Mouse (Mus musculus) ES-E14 (cell line): ENCODE results near the gene Actl6a. TPM values are rescaled to one million over a fixed set of nuclear protein-coding genes. Genes with fewer than 3 reads are reported as not detected.

ENCODE experiments used
- DNase-seq: peaks from one replicate; pipeline ENCODE4 v3.0.0-alpha.2; 2013; ENCODE audit warnings: low read depth, low spot score
- H3K27ac ChIP-seq: 2 replicates; pipeline ENCODE4 v1.5.1; 2012; ENCODE audit warnings: low read depth, mild to moderate bottlenecking, low read length, moderate library complexity, mixed read lengths; ENCODE audit not compliant: poor library complexity, insufficient read depth, severe bottlenecking
- H3K36me3 ChIP-seq: 2 replicates; pipeline ENCODE4 v1.6.1; 2012; ENCODE audit warnings: mild to moderate bottlenecking, low read length, moderate library complexity, mixed read lengths; ENCODE audit not compliant: control insufficient read depth, poor library complexity, insufficient read depth, severe bottlenecking
- H3K4me1 ChIP-seq, 2 experiments: fragments of 150-350 bp in 1 of 2; sonication (generic) in 1 of 2; 2 replicates each; pipeline ENCODE4 v1.6.1; 2012; ENCODE audit warnings: low read length in 2 of 2, mild to moderate bottlenecking in 1 of 2, mixed read lengths in 1 of 2; ENCODE audit not compliant: control insufficient read depth in 2 of 2, insufficient read depth in 2 of 2, poor library complexity in 1 of 2
- H3K4me3 ChIP-seq, 2 experiments: fragments of 150-350 bp in 1 of 2; sonication (generic) in 1 of 2; 2 replicates each; pipeline ENCODE4 v1.5.1; 2012; ENCODE audit warnings: low read length in 2 of 2, low read depth in 1 of 2, mild to moderate bottlenecking in 1 of 2, mixed read lengths in 1 of 2; ENCODE audit not compliant: insufficient read depth in 1 of 2, poor library complexity in 1 of 2, severe bottlenecking in 1 of 2
- H3K9ac ChIP-seq: 2 replicates; pipeline ENCODE4 v1.6.1; 2012; ENCODE audit warnings: low read depth, mild to moderate bottlenecking, low read length, mixed read lengths; ENCODE audit not compliant: poor library complexity, insufficient read depth, severe bottlenecking
- H3K9me3 ChIP-seq: fragments of 150-350 bp; sonication (generic); 2 replicates; pipeline ENCODE4 v1.6.1; 2012; ENCODE audit warnings: low read depth, mild to moderate bottlenecking, low read length; ENCODE audit not compliant: control insufficient read depth, insufficient read depth
- CHD2 ChIP-seq: IDR thresholded peaks from 2 replicates; pipeline ENCODE4 v1.6.1; 2014; ENCODE audit warnings: mild to moderate bottlenecking, low read depth, low read length, inconsistent platforms
- HCFC1 ChIP-seq: IDR thresholded peaks from 2 replicates; pipeline ENCODE4 v1.6.1; 2012; ENCODE audit warnings: low read length, inconsistent platforms, borderline replicate concordance; ENCODE audit not compliant: insufficient read depth
- MAFK ChIP-seq: IDR thresholded peaks from 2 replicates; pipeline ENCODE4 v1.6.1; 2014; ENCODE audit warnings: mild to moderate bottlenecking, low read depth, low read length, inconsistent platforms; ENCODE audit not compliant: insufficient read depth
- ZC3H11A ChIP-seq: IDR thresholded peaks from 2 replicates; pipeline ENCODE4 v1.6.1; 2012; ENCODE audit warnings: low read depth, mild to moderate bottlenecking, inconsistent platforms, low read length, borderline replicate concordance
- ZNF384 ChIP-seq: IDR thresholded peaks from 2 replicates; pipeline ENCODE4 v1.6.1; 2012; ENCODE audit warnings: low read depth, low read length, inconsistent platforms
- in situ Hi-C, 2 experiments: fragments of 600-800 bp; cut with MboI; formaldehyde crosslinking; loops; one replicate each; pipeline ENCODE4 v1.15.1; 2025; ENCODE audit warnings: low sequenced_read_pairs in 2 of 2, inconsistent platforms in 1 of 2; ENCODE audit not compliant: unreplicated experiment in 2 of 2
- total RNA-seq: library from RNA; depleted of rRNA; stranded (reverse); fragments of 300-350 nt; gene quantifications from 2 replicates; pipeline ENCODE4 v1.2.3, GENCODE M21; 2012

Actl6a gene
- total RNA-seq, 1 experiment = 160 TPM

DNA sequence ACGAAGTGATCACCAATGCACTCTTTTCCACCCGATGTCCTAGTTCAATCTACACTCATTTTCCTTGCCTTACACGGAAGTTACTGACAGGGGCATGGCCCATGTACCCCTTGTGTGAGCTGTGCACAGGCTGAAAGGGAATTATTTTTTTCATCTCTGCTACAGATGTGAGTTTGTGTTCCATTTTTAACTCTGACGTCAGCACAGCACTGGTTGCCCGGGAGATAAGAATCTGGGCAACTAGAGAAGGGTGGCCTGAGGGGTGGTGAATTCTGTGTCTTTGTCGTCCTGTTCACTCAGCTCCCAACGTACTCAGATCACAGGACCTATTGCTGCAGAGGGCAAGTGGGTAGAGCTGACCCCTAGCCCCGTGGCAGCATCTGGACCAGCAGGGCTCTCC is 45.8 kb upstream of the Actl6a start:
- in situ Hi-C loops = no loop called here
- TF ChIP-seq ZNF384 = no peak
- no peak for TF ChIP-seq ZC3H11A
- no peak for TF ChIP-seq CHD2
- no peak for TF ChIP-seq HCFC1
- no peak for TF ChIP-seq MAFK

DNA sequence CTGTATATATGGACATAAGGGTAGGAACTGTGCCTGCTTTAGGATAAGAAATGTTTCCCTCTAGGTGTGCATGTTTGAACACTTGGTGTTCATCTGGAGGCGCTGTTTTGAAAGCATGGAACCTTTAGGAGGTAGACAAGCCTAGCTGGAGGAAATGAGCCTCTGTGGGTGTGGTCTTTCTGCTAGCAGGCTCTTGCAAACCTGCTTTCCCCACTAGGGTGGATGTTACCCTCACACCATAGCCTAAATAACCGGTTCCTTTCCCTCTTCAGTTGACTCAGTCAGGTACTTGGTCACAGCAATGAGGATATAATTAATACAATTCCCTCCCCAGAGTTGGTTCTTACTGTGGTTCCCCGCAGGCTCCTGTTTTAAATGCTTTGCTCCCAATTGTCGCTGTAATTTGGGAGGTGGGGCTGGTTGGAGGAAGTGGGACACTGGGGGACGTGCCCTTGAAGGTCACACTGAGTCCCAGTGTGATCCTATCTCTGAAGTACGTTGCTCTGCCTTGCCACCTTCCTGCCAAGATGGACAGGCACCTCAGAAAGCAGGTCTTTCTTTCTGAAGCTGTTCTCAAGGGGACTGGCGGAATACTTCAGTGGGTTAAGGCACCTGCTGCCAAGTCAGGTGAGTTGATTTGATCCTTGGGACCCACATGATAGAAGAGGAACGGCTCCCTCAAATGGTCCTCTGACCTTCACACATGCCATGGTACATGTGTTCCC is 45.1 kb upstream of the Actl6a start:
- Histone ChIP-seq H3K4me3 (no peak overlapping the region), H3K4me1 (peaks cover 1 to 10% of the 10 kb centered on the region in 2 experiments; a peak in 2 of 4 replicates), H3K27ac (no peak overlapping the region), H3K9me3 (no peaks in the 10 kb centered on the region), H3K9ac (no peak overlapping the region), H3K36me3 (no peaks in the 10 kb centered on the region)
- TF ChIP-seq MAFK (no peak), HCFC1 (no peak), ZNF384 (no peak), ZC3H11A (no peak), CHD2 (no peak)
- DNase-seq = no peak
- in situ Hi-C loops = no loop called here

More for the DNA sequence above, 45.8 kb upstream of the Actl6a start:
- Histone ChIP-seq H3K27ac (no peak overlapping the region), H3K9ac (no peak overlapping the region), H3K9me3 (no peaks in the 10 kb centered on the region), H3K4me1 (peaks cover 1 to 10% of the 10 kb centered on the region in 2 experiments; a peak in 2 of 4 replicates), H3K36me3 (no peaks in the 10 kb centered on the region), H3K4me3 (no peak overlapping the region)
- no peak for DNase-seq

DNA sequence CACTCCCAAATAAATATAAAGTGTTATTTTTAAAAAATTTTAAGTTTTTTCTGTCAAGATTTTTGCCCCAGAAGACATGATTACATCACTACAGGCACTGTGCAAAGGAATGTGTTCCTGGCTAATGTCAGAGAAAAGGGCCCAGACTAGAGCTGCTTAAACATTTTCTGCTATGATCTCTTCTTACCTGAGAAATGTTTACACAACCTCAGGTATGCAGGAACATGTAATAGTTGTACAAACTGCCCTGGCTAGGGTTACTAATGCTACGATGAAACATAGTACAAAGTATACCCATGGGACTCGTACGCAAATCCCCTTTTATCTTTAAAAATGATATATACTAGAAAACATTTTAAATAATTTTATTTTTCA is 44.6 kb upstream of the Actl6a start:
- no peaks in the 10 kb centered on the region for H3K36me3 ChIP-seq
- in situ Hi-C loops = no loop called here
- no peak for DNase-seq
- no peak overlapping the region for H3K9ac ChIP-seq
- TF ChIP-seq MAFK (no peak), ZNF384 (no peak), ZC3H11A (no peak), HCFC1 (no peak), CHD2 (no peak)
- H3K9me3 ChIP-seq = no peaks in the 10 kb centered on the region
- H3K4me1 ChIP-seq = peaks cover 1 to 10% of the 10 kb centered on the region in 2 experiments; a peak in 2 of 4 replicates
- no peak overlapping the region for H3K4me3 ChIP-seq
- no peak overlapping the region for H3K27ac ChIP-seq

DNA sequence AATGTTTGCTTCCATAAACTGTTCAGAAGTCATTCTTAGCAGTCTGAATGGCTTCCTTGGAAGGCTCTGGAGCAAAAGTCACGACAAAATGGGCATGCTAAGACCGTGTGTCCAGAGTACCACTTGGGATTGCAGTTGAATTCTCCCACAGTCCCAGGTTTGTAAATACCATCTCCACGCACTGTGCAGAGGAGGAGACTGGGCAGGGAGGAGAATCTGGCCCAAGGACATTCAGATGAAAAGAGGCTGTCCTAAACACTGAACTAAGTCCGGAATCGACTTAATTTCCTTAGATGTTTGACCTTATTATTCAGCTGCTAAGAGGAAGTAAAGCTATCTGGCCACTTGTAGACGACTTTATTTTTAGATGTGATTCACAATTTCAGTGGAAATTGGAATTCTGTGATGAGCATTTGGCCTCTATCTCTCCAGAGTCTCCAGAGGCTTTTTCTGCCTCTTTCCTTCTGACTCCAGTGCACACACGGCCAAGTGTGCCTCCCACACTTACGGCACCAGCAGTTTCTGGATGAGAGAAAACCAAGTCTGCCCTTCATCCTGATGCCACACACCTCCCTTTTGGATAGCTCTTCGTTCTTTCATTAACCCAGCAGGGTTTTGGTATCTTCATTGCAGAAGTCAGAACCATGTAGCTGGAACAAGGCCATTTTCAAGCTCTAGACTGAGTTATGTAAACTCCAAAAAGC is 37.7 kb upstream of the Actl6a start:
- H3K4me3 ChIP-seq = no peak overlapping the region
- no peak for TF ChIP-seq HCFC1
- no peak for TF ChIP-seq ZC3H11A
- in situ Hi-C loops = no loop called here
- H3K27ac ChIP-seq = no peak overlapping the region
- no peaks in the 10 kb centered on the region for H3K9me3 ChIP-seq
- no peaks in the 10 kb centered on the region; a peak in 1 of 4 replicates for H3K4me1 ChIP-seq
- no peaks in the 10 kb centered on the region for H3K36me3 ChIP-seq
- H3K9ac ChIP-seq = no peak overlapping the region
- no peak for DNase-seq
